Mouse (Mus musculus): Measurements from ENCODE around the gene Depdc5.
"Not testable (repeated sequence)": the region's sequence is repeated elsewhere in the genome, so short reads cannot be mapped to it uniquely, and the experiment has no call there.

Depdc5 gene

GRCm38 (mm10) chr5:32914071-32914470, 50.6 kb downstream of the Depdc5 start:
- no peak for DNase-seq (ENCODE audit: low spot score)

- DNase-seq (ENCODE audit: low spot score): not testable (repeated sequence)
Measured at GRCm38 (mm10) chr5:32919281-32919680, 55.8 kb downstream of the Depdc5 start.

GRCm38 (mm10) chr5:32922906-32923305, 59.4 kb downstream of the Depdc5 start:
- no peak for DNase-seq (ENCODE audit: low spot score)

GRCm38 (mm10) chr5:32930761-32931160, 67.3 kb downstream of the Depdc5 start:
- DNase-seq (ENCODE audit: low spot score): peak; percentile 21

GRCm38 (mm10) chr5:32934654-32935053, 71.2 kb downstream of the Depdc5 start:
- DNase-seq (ENCODE audit: low spot score): no peak

GRCm38 (mm10) chr5:32940586-32940985, 77.1 kb downstream of the Depdc5 start:
- DNase-seq (ENCODE audit: low spot score): no peak

- no peak for DNase-seq (ENCODE audit: low spot score)
Measured at GRCm38 (mm10) chr5:32941209-32941924, 77.9 kb downstream of the Depdc5 start.

- DNase-seq (ENCODE audit: low spot score): no peak
Measured at GRCm38 (mm10) chr5:32950077-32950476, 86.6 kb downstream of the Depdc5 start.

- no peak for DNase-seq (ENCODE audit: low spot score)
Measured at GRCm38 (mm10) chr5:32950702-32951274, 87.3 kb downstream of the Depdc5 start.

- no peak for DNase-seq (ENCODE audit: low spot score)
Measured at GRCm38 (mm10) chr5:32955716-32956115, 92.2 kb downstream of the Depdc5 start.

GRCm38 (mm10) chr5:32961616-32962015, 98.1 kb downstream of the Depdc5 start:
- DNase-seq (ENCODE audit: low spot score): no peak

GRCm38 (mm10) chr5:32962581-32962980, 99.1 kb downstream of the Depdc5 start:
- no peak for DNase-seq (ENCODE audit: low spot score)

- DNase-seq (ENCODE audit: low spot score): no peak
Measured at GRCm38 (mm10) chr5:32976541-32976940, 113.0 kb downstream of the Depdc5 start.

GRCm38 (mm10) chr5:32977179-32977578, 113.7 kb downstream of the Depdc5 start:
- DNase-seq (ENCODE audit: low spot score): no peak

GRCm38 (mm10) chr5:32985379-32985778, 121.9 kb downstream of the Depdc5 start:
- DNase-seq (ENCODE audit: low spot score): no peak

GRCm38 (mm10) chr5:32987873-32988272, 124.4 kb downstream of the Depdc5 start:
- DNase-seq (ENCODE audit: low spot score): no peak

GRCm38 (mm10) chr5:32989959-32990640, 126.6 kb downstream of the Depdc5 start:
- no peak for DNase-seq (ENCODE audit: low spot score)

- DNase-seq (ENCODE audit: low spot score): no peak
Measured at GRCm38 (mm10) chr5:32991152-32991551, 127.7 kb downstream of the Depdc5 start.

GRCm38 (mm10) chr5:32994471-32994870, 131.0 kb downstream of the Depdc5 start:
- DNase-seq (ENCODE audit: low spot score): no peak

GRCm38 (mm10) chr5:32995756-32996155, 132.3 kb downstream of the Depdc5 start:
- DNase-seq (ENCODE audit: low spot score): no peak

- no peak for DNase-seq (ENCODE audit: low spot score)
Measured at GRCm38 (mm10) chr5:32996560-32996959, 133.1 kb downstream of the Depdc5 start.

- no peak for DNase-seq (ENCODE audit: low spot score)
Measured at GRCm38 (mm10) chr5:32997686-32998085, 134.2 kb downstream of the Depdc5 start.

GRCm38 (mm10) chr5:32998783-32999182, 135.3 kb downstream of the Depdc5 start:
- DNase-seq (ENCODE audit: low spot score): no peak

All from urinary bladder, postnatal 25 days (tissue).